Mouse (Mus musculus): ENCODE data around the gene Galt. TPM values are rescaled to one million over a fixed set of nuclear protein-coding genes. Genes with fewer than 3 reads are reported as not detected.

Galt gene
- polyA plus RNA-seq, 1 experiment from 2014 or later: 52.7 TPM

DNA sequence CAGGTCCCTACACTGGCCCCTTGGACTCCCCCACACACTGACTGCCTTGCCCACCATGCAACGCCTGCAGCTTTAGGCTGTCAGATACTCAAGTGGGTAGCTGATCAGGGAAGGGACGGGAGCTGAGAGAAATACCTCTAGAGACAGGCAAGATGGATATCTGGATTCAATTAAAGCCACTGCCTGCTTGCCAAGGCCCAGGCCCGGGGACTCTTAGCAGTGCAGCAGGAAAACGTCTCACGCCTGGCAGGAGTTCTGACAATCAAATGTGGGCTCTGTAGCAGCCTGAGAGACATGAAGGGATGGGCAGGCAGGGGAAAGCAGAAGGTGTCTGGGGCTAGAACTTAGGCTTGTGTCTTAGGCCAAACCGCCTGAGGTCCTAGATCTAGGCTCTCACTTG lies 38.2 kb upstream of the Galt start:
- peaks cover 57% of the 10 kb centered on the region for H3K36me3 ChIP-seq
- no peak overlapping the region for H3K4me3 ChIP-seq
- 52% methylated on average over 6 of the region's 6 CpGs for WGBS
- no peak overlapping the region for H3K27ac ChIP-seq
- no peaks in the 10 kb centered on the region for H3K9me3 ChIP-seq
- H3K27me3 ChIP-seq (ENCODE audit: insufficient read depth, poor library complexity, severe bottlenecking): no peaks in the 10 kb centered on the region
- H3K4me1 ChIP-seq: peaks cover 25% of the 10 kb centered on the region
- DNase-seq (ENCODE audit: low spot score): no peak

GRCm38 (mm10) chr4:41722918-41723351 lies 32.1 kb upstream of the Galt start, which contains the start of gene Dctn3:
Gene Dctn3, minus strand, starts transcription at chr4:41723170.
- WGBS: under 1% methylated on average over 27 of the region's 27 CpGs
- H3K36me3 ChIP-seq: peaks cover 29% of the 10 kb centered on the region
- H3K27ac ChIP-seq: peak within 1 kb of the TSS; percentile 83
- no peaks in the 10 kb centered on the region for H3K9me3 ChIP-seq
- DNase-seq (ENCODE audit: low spot score): peak; percentile 97
- H3K4me3 ChIP-seq: peak within 1 kb of the TSS; percentile 80
- H3K4me1 ChIP-seq: peaks cover 19% of the 10 kb centered on the region
- peaks cover 44% of the 10 kb centered on the region for H3K27me3 ChIP-seq (ENCODE audit: insufficient read depth, poor library complexity, severe bottlenecking)

DNA sequence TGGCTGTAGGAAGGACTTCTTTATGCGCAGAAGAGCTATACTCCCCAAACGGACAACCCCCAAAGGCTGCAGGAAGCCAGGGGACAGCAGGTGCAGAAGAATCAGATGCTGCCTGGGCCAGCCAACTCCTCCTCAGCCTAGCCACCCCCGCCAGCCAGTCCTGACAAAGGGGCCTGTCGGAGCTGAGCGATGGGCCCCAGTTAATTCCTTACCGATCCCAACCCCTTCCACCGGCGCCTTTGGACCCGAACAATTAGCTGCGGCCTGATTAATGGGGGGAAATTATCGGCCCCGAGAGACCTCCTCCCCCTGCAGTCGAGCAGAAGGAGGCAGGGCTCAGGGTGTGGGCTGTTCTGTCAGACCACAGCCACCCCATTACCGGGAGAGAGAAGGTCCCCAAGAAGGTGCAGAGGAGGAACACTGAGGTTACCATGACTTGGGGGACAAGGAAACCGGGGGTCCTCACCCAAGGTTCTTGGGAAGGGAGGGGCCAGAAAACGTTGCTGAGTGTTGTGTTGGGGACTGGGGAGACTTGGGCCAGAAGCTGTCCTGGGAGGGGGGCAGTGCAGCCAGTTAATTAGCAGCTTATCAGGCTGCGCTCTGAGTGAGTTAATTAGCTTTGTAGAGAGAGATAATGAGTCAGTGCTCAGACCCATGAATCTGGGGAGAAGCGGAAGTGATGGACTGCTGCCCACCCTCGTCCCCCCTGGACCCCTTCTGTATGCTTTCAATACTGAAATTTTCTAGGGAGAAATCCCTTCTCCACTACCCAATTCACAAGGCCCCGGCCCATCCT lies 28.0 kb upstream of the Galt start:
- 14% methylated on average over 20 of the region's 20 CpGs for WGBS
- Histone ChIP-seq H3K27ac (no peak overlapping the region), H3K4me1 (peaks cover 21% of the 10 kb centered on the region), H3K4me3 (no peak overlapping the region), H3K27me3 (ENCODE audit: insufficient read depth, poor library complexity, severe bottlenecking) (peaks cover 85% of the 10 kb centered on the region), H3K9me3 (no peaks in the 10 kb centered on the region), H3K36me3 (no peaks in the 10 kb centered on the region)
- DNase-seq (ENCODE audit: low spot score): no peak

DNA sequence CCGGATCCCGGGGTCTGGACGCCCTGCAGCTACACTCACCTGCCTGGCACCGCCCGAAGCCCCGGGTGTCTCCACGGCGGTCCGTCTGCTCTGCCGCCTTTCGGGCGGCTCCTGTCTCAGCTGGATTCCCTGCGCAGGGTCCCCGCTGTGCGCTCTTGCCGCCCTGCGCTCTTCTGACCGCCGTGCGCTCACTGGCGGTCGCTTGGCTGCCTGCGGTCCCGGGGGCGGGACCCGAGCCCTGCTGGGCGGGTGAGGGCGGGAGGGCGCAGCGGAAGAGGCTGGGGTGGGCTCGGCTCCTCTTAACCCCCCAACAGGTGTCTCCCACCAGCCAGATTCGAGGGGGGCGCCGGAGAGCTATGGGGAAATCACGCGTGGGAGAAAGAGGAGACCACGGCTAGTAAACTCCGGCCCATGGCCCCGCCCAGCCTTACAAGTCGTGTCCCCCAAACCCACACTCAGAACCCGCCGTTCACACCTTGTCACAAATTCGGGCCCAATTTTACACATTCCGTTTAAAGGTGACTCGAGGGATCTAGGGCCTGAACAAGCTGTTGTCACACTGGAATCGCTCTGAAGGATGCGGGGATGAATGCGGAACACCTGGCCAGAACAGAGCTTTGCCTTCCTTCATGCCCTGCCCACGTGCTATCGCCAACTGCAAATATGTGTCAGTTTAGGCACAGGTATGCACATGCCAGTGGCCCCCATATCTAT lies 23.8 kb upstream of the Galt start, which contains the start of gene Arid3c:
Arid3c (minus strand) TSS at position 91 of the 714 bp plus-strand sequence.
- peaks cover 9% of the 10 kb centered on the region for H3K4me1 ChIP-seq
- H3K4me3 ChIP-seq: peak within 1 kb of the TSS; percentile 59
- no peaks in the 10 kb centered on the region for H3K36me3 ChIP-seq
- no peaks in the 10 kb centered on the region for H3K9me3 ChIP-seq
- no peak for DNase-seq (ENCODE audit: low spot score)
- WGBS: 3% methylated on average over 50 of the region's 50 CpGs
- no peak within 1 kb of the TSS for H3K27ac ChIP-seq
- peaks cover 84% of the 10 kb centered on the region for H3K27me3 ChIP-seq (ENCODE audit: insufficient read depth, poor library complexity, severe bottlenecking)

DNA sequence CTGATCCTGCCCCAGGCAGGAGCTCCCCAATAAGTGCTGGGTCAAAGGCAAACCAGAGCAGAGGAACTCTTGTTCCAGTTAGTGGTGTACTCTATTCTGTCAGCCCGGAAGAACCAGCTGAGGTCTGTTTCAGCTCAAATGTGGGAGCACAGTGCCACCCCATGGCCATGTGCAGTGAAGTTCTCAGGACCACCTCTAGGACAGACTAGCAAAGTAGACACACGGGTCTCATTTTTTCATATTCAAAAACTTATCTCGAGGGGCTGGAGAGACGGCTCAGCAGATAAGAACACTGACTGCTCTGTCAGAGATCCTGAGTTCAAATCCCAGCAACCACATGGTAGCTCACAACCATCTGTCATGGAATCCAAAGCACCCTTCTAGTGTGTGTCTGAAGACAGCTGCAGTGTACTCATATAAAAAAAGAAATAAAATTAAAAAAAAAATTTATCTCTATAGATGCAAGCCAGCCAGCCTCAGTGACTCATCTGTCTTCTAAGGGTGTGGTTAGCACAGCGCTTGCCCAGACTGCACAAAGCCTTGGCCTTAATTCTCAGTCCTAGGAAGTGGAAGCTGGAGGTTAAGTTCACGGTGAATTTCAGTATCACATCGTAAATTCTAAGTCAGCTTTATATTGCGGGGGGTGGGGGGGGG lies 17.3 kb upstream of the Galt start:
- H3K9me3 ChIP-seq: no peaks in the 10 kb centered on the region
- peaks cover 15% of the 10 kb centered on the region for H3K36me3 ChIP-seq
- DNase-seq (ENCODE audit: low spot score): no peak
- peaks cover 22% of the 10 kb centered on the region for H3K4me1 ChIP-seq
- peaks cover 19% of the 10 kb centered on the region for H3K27me3 ChIP-seq (ENCODE audit: insufficient read depth, poor library complexity, severe bottlenecking)
- WGBS: 50% methylated on average over 8 of the region's 8 CpGs
- no peak overlapping the region for H3K4me3 ChIP-seq
- H3K27ac ChIP-seq: no peak overlapping the region

DNA sequence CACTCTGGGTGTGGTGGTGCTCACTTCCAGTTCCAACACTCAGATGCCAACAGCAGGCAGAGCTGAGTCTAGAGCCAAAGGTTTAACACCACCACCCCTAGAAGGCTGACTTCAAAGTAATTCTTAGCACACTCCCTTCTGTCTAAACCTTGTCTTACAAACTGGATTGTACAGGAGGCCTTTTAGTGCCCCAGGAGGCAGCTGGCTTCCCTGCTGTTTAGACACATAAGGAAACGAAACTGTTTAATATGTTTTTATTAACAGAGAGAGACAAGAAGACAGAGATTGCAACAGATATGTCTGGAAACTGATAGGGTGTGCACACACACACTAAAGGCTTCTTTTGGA lies 16.8 kb upstream of the Galt start:
- 73% methylated on average over 1 of the region's 1 CpGs for WGBS
- no peak for DNase-seq (ENCODE audit: low spot score)

DNA sequence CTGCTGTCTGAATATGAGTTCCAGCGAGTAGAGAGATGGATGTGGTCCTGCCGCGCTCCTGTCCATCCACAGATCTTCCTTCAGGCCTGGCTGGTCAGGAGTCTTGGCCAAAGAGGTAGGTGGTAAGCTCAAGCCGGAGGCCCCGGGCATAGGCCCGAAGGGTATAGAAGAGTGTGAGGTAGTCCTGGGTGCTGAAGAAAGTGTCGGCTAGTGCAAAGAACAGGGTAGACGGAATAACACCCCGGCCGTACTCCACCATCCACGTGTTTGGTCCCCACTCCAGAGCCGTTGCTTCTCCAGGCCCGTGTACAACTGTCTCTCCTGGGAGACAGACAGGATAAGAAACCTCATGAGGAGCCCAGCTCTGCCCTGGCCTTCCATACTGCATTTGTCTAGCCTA lies 15.8 kb upstream of the Galt start:
- 0 out of 2 replicates have a peak overlapping the region, but pooled peaks have one; percentile 76 for H3K4me3 ChIP-seq
- H3K27me3 ChIP-seq (ENCODE audit: insufficient read depth, poor library complexity, severe bottlenecking): peaks cover 4% of the 10 kb centered on the region; the same call in 1 of the 2 replicates
- 91% methylated on average over 13 of the region's 13 CpGs for WGBS
- H3K36me3 ChIP-seq: peaks cover 15% of the 10 kb centered on the region
- H3K4me1 ChIP-seq: peaks cover 22% of the 10 kb centered on the region
- H3K27ac ChIP-seq: no peak overlapping the region
- H3K9me3 ChIP-seq: no peaks in the 10 kb centered on the region
- DNase-seq (ENCODE audit: low spot score): no peak

More for the DNA sequence above, 16.8 kb upstream of the Galt start:
- Histone ChIP-seq H3K27ac (no peak overlapping the region), H3K27me3 (ENCODE audit: insufficient read depth, poor library complexity, severe bottlenecking) (peaks cover 14% of the 10 kb centered on the region), H3K36me3 (peaks cover 15% of the 10 kb centered on the region), H3K4me1 (peaks cover 22% of the 10 kb centered on the region), H3K4me3 (no peak overlapping the region), H3K9me3 (no peaks in the 10 kb centered on the region)

DNA sequence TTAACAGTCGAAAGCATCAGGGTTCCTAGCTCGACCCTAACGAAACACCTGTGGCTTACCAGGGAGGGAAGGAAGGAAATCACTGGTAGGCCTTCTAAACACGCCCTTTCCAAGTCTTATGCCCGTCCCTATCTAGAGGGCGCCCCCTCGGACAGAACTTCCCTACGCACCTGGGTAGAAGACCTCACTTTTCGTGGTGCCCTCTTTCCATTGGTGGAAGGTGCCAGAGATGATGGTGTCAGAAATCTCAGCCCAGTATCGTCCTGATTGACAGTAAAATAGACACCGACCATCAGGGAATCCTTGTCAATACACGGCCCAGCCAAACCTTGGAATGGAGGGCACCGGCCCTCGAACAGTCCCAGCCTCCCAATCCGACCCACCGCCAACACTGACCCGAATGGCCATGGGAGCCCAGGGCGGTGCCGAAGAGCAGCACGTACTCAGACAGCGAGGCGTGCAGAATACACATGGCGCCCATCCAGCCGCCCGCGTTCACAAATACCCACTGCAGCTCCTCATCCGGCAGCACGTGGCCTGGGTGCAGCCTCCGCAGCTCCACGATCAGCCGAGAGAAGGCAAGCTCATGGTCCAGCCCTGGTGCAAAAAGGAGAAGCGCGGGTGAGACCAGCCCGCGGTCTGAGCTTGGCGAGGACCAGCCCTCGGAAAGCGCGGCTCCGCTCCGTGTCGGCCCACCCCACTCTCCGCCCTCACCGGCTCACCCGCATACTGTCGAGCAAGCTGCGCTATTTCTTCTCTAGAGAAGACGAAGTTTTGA lies 14.5 kb upstream of the Galt start:
- Histone ChIP-seq H3K9me3 (no peaks in the 10 kb centered on the region), H3K27me3 (ENCODE audit: insufficient read depth, poor library complexity, severe bottlenecking) (no peaks in the 10 kb centered on the region), H3K27ac (peak overlapping the region; percentile 88), H3K36me3 (peaks cover 15% of the 10 kb centered on the region), H3K4me1 (peaks cover 22% of the 10 kb centered on the region), H3K4me3 (peak overlapping the region; percentile 76)
- 1% methylated on average over 48 of the region's 48 CpGs for WGBS
- DNase-seq (ENCODE audit: low spot score): peak; percentile 81

DNA sequence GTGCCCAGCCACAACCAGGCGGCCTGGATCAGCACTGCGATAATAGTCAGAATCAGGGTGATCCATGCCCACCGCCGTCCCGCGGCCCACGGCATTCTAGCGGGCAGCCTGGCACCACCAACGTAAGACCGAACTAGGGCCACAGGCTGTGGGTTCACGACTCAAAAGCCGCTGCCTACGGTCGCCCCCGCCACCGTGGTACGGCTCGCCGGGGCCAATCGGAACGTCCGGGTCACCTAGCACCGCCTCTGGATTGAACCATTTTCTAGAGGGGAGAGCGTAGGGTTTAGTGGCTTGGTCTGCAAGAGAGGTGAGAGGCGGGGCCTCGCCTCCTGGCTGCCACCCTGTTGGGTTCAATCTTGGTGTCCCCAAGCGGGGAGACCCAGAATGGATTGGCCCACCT lies 13.9 kb upstream of the Galt start:
- H3K27ac ChIP-seq: peak overlapping the region; percentile 88
- H3K27me3 ChIP-seq (ENCODE audit: insufficient read depth, poor library complexity, severe bottlenecking): no peaks in the 10 kb centered on the region
- H3K4me1 ChIP-seq: peaks cover 22% of the 10 kb centered on the region
- WGBS: under 1% methylated on average over 27 of the region's 27 CpGs
- peak overlapping the region; percentile 76 for H3K4me3 ChIP-seq
- peak; percentile 97 for DNase-seq (ENCODE audit: low spot score)
- no peaks in the 10 kb centered on the region for H3K9me3 ChIP-seq
- peaks cover 15% of the 10 kb centered on the region for H3K36me3 ChIP-seq

DNA sequence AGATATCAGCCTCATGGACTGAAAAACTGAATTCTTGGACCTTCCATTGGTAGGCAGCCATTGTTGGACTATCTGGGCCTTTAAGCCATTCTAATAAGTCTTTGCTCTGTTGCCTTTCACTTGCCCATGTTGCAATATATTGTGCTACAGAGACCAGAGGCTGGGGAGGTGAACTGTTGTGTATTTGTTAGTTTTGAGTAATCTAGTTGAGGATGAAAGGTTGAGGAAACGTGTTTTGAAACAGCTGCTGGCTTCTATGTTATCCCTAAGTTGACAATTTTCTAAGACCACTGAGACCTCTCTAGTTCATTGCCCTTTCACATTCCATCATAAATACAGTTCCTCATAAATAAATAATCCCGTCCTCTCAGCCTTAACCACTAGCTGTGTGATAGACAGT lies 10.9 kb upstream of the Galt start:
- 70% methylated on average over 2 of the region's 2 CpGs for WGBS
- Histone ChIP-seq H3K27ac (no peak overlapping the region), H3K27me3 (ENCODE audit: insufficient read depth, poor library complexity, severe bottlenecking) (0 out of 2 replicates have a peak, but pooled peaks cover 3% of the 10 kb centered on the region), H3K4me3 (no peak overlapping the region), H3K9me3 (no peaks in the 10 kb centered on the region), H3K4me1 (peaks cover 21% of the 10 kb centered on the region), H3K36me3 (peaks cover 5% of the 10 kb centered on the region)
- DNase-seq (ENCODE audit: low spot score): no peak

GRCm38 (mm10) chr4:41745021-41745420 lies 10.0 kb upstream of the Galt start:
- H3K4me3 ChIP-seq: no peak overlapping the region
- DNase-seq (ENCODE audit: low spot score): no peak
- H3K27me3 ChIP-seq (ENCODE audit: insufficient read depth, poor library complexity, severe bottlenecking): 0 out of 2 replicates have a peak, but pooled peaks cover 3% of the 10 kb centered on the region
- no peak overlapping the region for H3K27ac ChIP-seq
- H3K9me3 ChIP-seq: no peaks in the 10 kb centered on the region
- WGBS: 77% methylated on average over 1 of the region's 1 CpGs
- H3K4me1 ChIP-seq: peaks cover 13% of the 10 kb centered on the region
- no peaks in the 10 kb centered on the region for H3K36me3 ChIP-seq
